Mouse (Mus musculus): ENCODE measurements around the gene Gm11007. TPM values are rescaled to one million over a fixed set of nuclear protein-coding genes. Genes with fewer than 3 reads are reported as not detected.
"Not testable (repeated sequence)": the region's sequence is repeated elsewhere in the genome, so short reads cannot be mapped to it uniquely, and the experiment has no call there.

Gene Gm11007
- total RNA-seq (2021) = not detected

- intact Hi-C loops (cut with DNase I); DNase-seq (ENCODE audit: low spot score in 2 of 2): not testable (repeated sequence)
Measured at GRCm38 (mm10) chr2:175643678-175644077, at the start of gene Gm11007. Gene Gm11007, plus strand, starts transcription at chr2:175643978.

Other genes with a start within 250 kb of the Gm11007 start
- 10 to 100 TPM; 10.6 to 13.2 TPM for gene Gm4724, start 208.2 kb upstream of the Gm11007 start, total RNA-seq (2021)
- 1 to 10 TPM; 4.4 to 5.5 TPM for gene Zfp965, start 174.0 kb upstream of the Gm11007 start, total RNA-seq (2021)
- gene Zfp969, start 59.7 kb downstream of the Gm11007 start, total RNA-seq (2021) = not detected
- gene Gm2007, start 97.6 kb downstream of the Gm11007 start, total RNA-seq (2021) = not detected
- not detected for gene Gm14288, start 157.1 kb downstream of the Gm11007 start, total RNA-seq (2021)
- 10 to 100 TPM; 48.0 to 52.2 TPM for gene Gm6710, start 225.2 kb downstream of the Gm11007 start, total RNA-seq (2021)

Measured in left cerebral cortex, postnatal 25 days (tissue).